Mouse (Mus musculus): ENCODE data around the gene Sh2b2.

GRCm38 (mm10) chr5:136243851-136244761 is 2.2 kb downstream of the Sh2b2 start:
- no peak for TF ChIP-seq CTCF (conservative IDR thresholded peaks at IDR 0.05; ENCODE audit: low read length)
- TF ChIP-seq NANOG (IDR thresholded peaks at IDR 0.05; ENCODE audit: borderline replicate concordance, low read length) = no peak
- TF ChIP-seq POU5F1 (IDR thresholded peaks at IDR 0.05; ENCODE audit: borderline replicate concordance, low read length) = no peak
